Mouse (Mus musculus) bone marrow, adult 2 months (tissue): Measurements from ENCODE around the gene Mcm10.

Experiments
- CTCF ChIP-seq: fragments of 200-500 bp; IDR thresholded peaks from 2 replicates; pipeline ENCODE4 v1.5.1; 2011; ENCODE audit warnings: low read length, control low read depth; ENCODE audit not compliant: control insufficient read depth, insufficient read depth
- POLR2A ChIP-seq: fragments of 200-500 bp; IDR thresholded peaks from 2 replicates; pipeline ENCODE4 v1.6.1; 2011; ENCODE audit warnings: low read depth, mild to moderate bottlenecking, control low read depth, low read length, borderline replicate concordance; ENCODE audit not compliant: control insufficient read depth

DNA sequence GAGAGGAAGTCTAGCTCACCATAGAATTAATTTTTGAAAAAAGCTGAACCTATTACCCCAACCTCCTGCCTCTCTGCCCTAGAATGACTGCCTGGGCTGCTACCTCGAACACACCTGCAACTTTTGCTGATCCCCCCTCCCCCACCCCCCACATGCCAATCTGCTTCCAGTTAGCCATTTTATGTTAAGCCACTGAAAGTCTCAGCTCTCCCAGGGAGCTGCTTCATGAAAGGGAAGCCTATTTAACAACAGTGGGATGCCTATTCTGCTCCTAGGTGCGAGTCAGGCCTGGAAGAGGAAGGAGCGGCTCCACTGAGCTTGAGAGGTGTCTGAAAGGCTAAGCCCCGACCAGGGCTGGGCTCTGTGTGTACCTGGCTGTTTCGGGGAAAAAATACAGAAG lies 28.6 kb downstream of the Mcm10 start:
- no peak for TF ChIP-seq CTCF
- TF ChIP-seq POLR2A: no peak
